Mouse (Mus musculus) cerebellum, adult 11-12 months (tissue): ENCODE results near the gene Pkd1.

Experiments used
- DNase-seq: peaks from one replicate; pipeline ENCODE4 v3.0.0; 2022

The Pkd1 gene

GRCm38 (mm10) chr17:24608874-24609273, 59.2 kb downstream of the Pkd1 start:
- no peak for DNase-seq

- DNase-seq: no peak
Observed at GRCm38 (mm10) chr17:24610711-24611110, 61.1 kb downstream of the Pkd1 start.

GRCm38 (mm10) chr17:24617561-24618194, 68.0 kb downstream of the Pkd1 start:
- DNase-seq: no peak

- DNase-seq: no peak
Observed at GRCm38 (mm10) chr17:24625472-24625871, 75.8 kb downstream of the Pkd1 start.

GRCm38 (mm10) chr17:24628646-24629045, 79.0 kb downstream of the Pkd1 start:
- peak; percentile 76 for DNase-seq

- DNase-seq: no peak
Observed at GRCm38 (mm10) chr17:24630072-24630471, 80.4 kb downstream of the Pkd1 start.

GRCm38 (mm10) chr17:24632167-24632812, 82.7 kb downstream of the Pkd1 start, which contains the start of the genes Tsc2 and Nthl1:
Gene Tsc2, minus strand, starts transcription at chr17:24632630.
Gene Nthl1, plus strand, starts transcription at chr17:24632680.
- peak; percentile 77 for DNase-seq

GRCm38 (mm10) chr17:24632813-24633449, 83.3 kb downstream of the Pkd1 start:
- DNase-seq: peak; percentile 58

- no peak for DNase-seq
Observed at GRCm38 (mm10) chr17:24633831-24634230, 84.2 kb downstream of the Pkd1 start.

GRCm38 (mm10) chr17:24635024-24635423, 85.4 kb downstream of the Pkd1 start:
- DNase-seq: no peak

GRCm38 (mm10) chr17:24635694-24636093, 86.1 kb downstream of the Pkd1 start:
- no peak for DNase-seq

- DNase-seq: no peak
Observed at GRCm38 (mm10) chr17:24636781-24637481, 87.3 kb downstream of the Pkd1 start.

GRCm38 (mm10) chr17:24638214-24638613, 88.6 kb downstream of the Pkd1 start:
- DNase-seq: no peak

GRCm38 (mm10) chr17:24638840-24639239, 89.2 kb downstream of the Pkd1 start:
- no peak for DNase-seq

- DNase-seq: no peak
Observed at GRCm38 (mm10) chr17:24639571-24639988, 89.9 kb downstream of the Pkd1 start.

GRCm38 (mm10) chr17:24640119-24640518, 90.5 kb downstream of the Pkd1 start:
- DNase-seq: no peak

- no peak for DNase-seq
Observed at GRCm38 (mm10) chr17:24640581-24640980, 90.9 kb downstream of the Pkd1 start.

- no peak for DNase-seq
Observed at GRCm38 (mm10) chr17:24641944-24642343, 92.3 kb downstream of the Pkd1 start.

GRCm38 (mm10) chr17:24642791-24643343, 93.2 kb downstream of the Pkd1 start:
- DNase-seq: no peak

GRCm38 (mm10) chr17:24644030-24644715, 94.5 kb downstream of the Pkd1 start:
- DNase-seq: peak; percentile 28

GRCm38 (mm10) chr17:24644875-24645721, 95.5 kb downstream of the Pkd1 start:
- peak; percentile 44 for DNase-seq
